Mouse (Mus musculus): ENCODE results near the gene Strc.
A peak's percentile ranks its signal among the peaks of the same experiment; 100 is the strongest.

Strc gene

GRCm38 (mm10) chr2:121354820-121355592 lies 32.0 kb downstream of the Strc start, which contains the start of gene Ppip5k1:
TSS of gene Ppip5k1 (minus strand) at chr2:121355396.
- DNase-seq (ENCODE audit: low spot score) = peak; percentile 89

GRCm38 (mm10) chr2:121354378-121354777 lies 32.6 kb downstream of the Strc start:
- DNase-seq (ENCODE audit: low spot score) = no peak

GRCm38 (mm10) chr2:121353156-121353555 lies 33.8 kb downstream of the Strc start:
- no peak for DNase-seq (ENCODE audit: low spot score)

DNA sequence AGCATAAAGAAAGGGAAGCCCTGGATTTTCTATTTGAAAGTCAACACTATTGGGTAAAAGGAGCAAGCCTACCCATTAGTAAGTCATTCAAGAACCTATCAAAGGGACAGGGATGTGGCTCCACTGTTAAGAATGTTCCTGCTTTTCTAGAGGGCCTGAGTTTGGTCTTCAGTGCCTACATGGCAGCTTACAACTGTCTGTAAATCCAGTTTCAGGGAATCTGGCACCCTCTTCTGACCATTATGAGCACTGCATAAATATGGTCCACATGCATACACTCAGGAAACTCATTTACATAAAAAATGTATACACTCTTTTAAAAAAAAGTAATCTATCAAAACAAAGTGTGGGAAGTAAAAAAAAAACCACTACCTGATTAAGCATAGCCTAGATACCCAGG lies 47.9 kb downstream of the Strc start:
- DNase-seq (ENCODE audit: low spot score) = no peak

DNA sequence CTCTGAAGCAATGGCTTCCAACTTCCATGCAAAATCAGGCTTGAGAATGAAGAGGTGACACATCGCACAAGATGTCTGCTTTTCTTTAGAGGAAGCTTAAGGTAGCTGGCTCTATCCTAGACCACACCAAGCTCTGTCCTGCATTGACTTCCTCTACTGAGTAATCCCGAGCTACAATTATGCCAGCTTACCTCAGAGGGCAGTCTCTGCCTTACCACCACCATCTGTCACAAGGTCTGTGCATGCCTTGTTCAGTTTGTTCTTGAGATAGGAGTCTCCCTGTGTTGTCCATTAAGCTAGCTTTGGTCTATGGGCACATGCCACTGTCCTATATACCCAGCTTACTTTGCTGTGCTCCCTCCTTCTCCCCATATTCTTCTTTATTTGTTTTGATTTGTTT lies 57.5 kb downstream of the Strc start:
- no peak for DNase-seq (ENCODE audit: low spot score)

DNA sequence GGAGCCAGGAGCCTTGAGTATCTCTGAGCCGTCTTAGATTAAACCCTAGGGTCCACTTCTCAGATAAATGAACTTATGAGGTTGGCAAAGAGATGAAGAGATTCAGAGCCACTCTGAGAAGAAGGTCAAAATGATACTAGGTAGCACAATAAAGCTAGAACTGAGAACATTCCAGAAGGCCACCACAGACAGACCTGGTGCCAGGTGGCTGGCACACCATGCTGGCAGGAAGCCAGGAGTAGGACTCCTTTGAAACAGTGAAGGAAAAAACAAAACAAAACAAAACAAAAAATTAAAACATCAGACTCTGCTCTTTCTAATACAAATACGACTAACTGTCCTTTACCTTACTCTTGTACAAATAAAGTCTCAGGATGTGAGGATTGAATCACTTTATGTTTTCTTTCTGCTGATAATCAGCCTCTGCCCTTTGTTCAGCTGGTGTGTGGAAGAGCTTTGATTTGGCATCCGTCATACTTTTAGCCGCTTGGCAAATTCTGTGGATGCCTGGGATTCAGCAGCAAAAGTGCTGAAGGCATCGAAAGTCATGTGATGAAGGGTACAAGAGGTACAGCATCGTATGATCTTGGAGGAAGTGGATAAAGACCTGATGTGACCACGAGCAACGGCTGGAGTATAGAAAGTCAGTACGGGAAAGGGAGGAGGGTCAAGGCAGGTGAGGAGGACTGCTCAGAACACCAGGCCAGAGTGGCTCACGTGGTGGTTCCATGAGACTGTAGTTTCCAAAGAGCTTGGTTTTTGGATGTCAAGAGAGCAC lies 63.1 kb downstream of the Strc start:
- DNase-seq (ENCODE audit: low spot score) = no peak

GRCm38 (mm10) chr2:121323041-121323440 lies 63.9 kb downstream of the Strc start:
- DNase-seq (ENCODE audit: low spot score) = no peak

DNA sequence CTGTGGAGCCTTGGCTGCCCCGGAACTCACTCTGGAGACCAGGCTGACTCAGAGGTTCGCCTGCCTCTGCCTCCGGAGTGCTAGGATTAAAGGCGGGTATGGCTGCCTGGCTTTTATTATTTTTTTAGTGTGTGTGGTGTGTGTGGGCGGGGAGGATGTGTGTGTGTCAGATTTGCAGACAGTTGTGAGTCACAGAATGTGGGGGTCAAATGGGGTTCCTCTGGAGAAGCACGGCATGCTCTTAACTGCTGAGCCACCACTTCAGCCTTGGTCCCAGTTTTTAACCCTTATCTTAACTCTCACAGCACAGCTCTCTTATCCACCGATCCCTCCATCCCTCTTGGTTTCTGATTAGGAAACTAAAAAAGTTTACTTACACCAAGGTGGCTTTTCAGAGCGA lies 70.7 kb downstream of the Strc start:
- no peak for DNase-seq (ENCODE audit: low spot score)

Data from urinary bladder, postnatal 25 days (tissue).